Mouse (Mus musculus) ovary, postnatal 14 days (tissue): Measurements from ENCODE around the gene Tnr.

ENCODE experiments used
- DNase-seq: peaks from one replicate; pipeline ENCODE4 v3.0.0; 2022; ENCODE audit warnings: low spot score

Gene Tnr

DNA sequence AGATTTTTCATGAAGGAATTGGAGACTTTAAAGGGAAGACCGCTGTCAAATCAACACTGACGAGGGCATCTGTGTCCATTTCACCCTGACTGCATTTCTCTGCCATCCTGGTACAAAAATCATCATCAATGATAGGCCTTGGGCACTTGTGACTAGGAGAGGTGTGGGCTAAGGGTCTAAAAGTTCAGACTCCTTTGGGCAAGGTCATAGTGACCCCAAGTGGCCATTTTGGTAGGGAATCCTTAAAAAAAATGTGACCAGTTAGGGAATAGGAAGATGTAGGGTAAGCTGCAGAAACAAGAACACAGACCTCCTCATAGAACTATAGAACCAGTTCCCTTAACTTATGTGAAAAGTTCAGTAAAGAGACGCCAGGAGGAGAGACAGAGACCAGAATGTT, 355.1 kb downstream of the Tnr start:
- DNase-seq = no peak

GRCm38 (mm10) chr1:159879866-159880265, 356.3 kb downstream of the Tnr start:
- no peak for DNase-seq

- DNase-seq = no peak
Measured at GRCm38 (mm10) chr1:159885476-159885875, 361.9 kb downstream of the Tnr start.

GRCm38 (mm10) chr1:159888611-159889010, 365.0 kb downstream of the Tnr start:
- DNase-seq = no peak

DNA sequence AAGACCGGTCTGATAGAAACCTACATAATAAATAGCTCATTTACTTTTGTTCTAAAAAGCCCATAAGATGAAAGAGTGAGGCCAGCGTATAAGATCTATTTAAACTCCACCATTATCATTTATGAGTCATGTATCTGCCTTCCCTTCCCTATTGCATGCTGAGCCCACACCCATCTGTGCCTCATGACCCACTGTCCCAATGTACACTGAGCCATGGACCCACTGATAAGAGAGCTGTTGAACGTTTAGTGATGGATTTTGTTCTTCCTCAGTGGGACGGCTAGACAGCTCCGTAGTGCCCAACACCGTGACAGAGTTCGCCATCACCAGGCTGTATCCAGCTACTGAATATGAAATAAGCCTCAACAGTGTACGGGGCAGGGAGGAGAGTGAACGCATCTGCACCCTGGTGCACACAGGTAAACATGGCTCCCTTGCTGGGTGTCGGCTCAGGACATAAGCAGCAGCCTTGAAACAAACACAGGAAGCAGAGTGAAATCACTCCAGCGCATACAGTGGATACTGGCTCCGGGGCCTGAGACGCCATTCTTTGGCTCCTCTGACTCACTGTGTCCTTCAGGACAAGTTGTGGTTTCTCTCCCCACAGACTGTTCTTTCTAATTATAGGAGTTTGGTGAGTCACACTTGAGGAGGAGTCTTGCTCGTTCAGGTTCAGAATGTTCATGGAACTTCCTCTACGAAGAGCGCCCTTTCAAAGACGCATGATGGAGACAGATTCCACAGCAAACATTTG, 365.6 kb downstream of the Tnr start:
- DNase-seq = no peak

GRCm38 (mm10) chr1:159890524-159890923, 367.0 kb downstream of the Tnr start:
- DNase-seq = no peak

DNA sequence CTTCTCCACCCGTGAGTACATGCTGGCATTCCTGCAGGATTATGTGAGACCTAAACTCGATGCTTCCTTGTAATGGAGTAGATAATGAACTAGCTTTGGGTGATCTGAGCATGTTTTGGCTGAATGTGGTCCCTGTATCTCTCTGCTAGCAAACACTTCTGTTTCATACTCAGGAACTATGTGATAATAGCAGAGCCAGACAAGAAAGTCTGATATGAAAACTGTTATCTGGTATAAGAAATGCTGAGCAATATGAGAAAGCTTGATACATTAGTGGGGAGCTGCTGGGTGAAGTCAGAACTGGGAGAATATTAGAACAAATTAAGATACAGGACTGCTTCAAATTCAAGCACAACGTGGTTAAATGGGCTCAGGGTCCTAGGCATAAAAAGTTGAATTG, 371.5 kb downstream of the Tnr start:
- no peak for DNase-seq

DNA sequence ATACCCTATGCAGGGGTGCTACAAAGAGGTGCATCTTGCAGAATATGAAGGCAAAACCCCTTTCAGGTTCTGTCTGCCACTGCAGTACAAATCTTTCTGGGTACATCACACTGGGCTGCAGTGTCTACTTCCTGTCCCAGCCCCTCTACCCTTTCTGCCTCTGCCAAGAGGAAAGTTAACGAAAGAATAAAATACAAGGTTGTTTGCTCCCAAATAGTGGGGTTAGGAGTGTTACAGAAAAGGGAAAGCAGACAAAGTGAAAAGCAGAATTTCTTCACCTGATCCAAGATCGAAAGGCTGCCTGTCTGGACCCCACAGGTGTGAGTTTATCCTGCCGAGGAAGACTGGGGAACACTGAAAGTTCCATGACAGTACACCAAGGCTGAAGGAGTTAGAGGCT, 376.4 kb downstream of the Tnr start:
- DNase-seq = no peak

DNA sequence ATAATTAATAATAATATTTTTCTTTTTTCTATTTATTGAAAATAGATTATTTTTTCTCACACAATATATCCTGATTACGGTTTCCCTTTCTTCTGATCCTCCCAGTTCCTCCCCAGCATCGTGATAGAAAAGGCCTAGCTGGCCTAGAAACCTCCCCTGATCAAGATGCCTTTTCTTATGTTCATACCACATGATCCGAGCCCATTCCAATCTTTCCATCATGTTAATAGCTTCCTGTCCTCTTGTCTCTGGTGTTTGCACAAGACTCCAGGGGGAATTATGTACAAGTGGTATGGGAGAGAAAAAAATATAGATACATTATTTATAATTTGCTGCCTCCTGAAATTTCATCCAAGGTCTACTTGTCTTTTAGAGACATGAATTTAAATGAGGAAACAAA, 377.1 kb downstream of the Tnr start:
- no peak for DNase-seq

- DNase-seq = no peak
Measured at GRCm38 (mm10) chr1:159901366-159902119, 378.0 kb downstream of the Tnr start.

DNA sequence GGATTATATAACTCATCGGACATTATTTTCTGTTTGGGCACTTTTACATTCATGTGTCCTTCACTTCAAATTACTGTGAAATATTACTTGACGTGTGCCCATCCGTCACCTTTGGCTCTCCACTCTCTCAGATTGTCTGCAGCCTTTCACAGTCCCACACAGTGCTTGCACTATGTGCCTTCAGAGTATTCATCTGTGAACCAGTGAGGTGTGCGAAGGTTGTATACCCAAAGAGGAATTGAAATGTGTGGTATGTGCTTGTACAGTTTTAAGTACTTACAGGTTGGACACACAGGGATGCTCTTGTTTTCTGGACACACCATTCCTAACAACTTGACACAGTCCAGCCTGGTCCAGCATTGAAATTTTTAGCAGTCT, 378.5 kb downstream of the Tnr start:
- no peak for DNase-seq

DNA sequence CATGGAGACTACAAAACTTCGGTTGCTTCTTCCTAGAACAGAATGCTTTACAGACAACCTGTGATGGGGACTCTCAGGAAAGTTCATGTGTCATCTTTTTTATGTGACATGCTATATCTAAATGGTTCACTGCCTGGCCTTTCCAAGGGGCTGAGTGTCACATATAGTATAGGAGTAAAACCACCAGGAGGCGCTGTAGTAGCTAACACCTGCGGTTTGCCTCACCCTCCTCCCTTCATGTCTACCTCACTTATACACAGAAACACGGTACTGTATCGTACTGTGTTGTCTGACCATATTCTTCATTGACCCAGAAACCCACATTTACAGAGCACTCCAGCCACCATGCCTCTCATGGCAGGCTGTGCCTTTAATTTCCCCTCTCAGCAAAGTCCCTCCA, 387.4 kb downstream of the Tnr start:
- DNase-seq = peak; percentile 25

DNA sequence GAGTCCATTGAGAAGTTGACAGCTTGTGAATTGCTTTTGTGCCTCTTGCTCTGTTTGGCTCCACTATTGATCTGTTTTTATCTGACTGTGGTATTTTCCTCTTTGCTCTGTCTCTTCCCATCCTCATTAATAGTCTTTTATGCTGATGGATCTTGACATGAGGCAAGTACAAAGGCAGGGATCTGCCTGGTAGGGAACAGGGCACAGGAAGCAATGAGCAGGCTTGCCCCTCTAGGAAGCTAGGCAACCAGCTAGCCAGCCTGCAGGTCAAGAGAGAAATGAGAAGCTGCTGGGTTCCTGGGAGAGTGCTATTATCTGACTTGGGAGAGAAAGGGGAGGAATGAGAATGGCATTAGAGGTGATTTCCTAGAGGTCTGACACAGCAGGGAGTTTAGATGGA, 391.2 kb downstream of the Tnr start:
- DNase-seq = no peak

DNA sequence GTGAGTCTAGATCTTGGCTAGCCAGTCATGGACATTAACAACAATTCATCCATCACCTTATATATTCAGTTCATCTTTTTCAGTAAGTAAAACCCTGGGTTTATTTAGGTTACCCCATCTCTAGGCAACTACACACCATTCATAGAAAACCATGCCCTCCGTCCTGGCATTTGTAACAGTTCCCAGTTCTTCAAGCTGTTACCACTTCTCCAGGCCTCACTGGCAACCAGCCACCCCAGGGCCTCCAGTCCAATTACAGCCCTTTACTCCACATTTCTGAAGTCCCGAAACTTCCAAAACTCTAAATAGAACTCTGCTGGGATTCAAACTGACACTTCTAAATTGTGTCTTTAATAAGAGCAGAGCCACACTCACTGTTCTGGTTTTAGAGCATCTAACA, 397.0 kb downstream of the Tnr start:
- DNase-seq = no peak

GRCm38 (mm10) chr1:159923010-159923409, 399.4 kb downstream of the Tnr start:
- DNase-seq = peak; percentile 7

GRCm38 (mm10) chr1:159924105-159924504, 400.5 kb downstream of the Tnr start:
- no peak for DNase-seq

DNA sequence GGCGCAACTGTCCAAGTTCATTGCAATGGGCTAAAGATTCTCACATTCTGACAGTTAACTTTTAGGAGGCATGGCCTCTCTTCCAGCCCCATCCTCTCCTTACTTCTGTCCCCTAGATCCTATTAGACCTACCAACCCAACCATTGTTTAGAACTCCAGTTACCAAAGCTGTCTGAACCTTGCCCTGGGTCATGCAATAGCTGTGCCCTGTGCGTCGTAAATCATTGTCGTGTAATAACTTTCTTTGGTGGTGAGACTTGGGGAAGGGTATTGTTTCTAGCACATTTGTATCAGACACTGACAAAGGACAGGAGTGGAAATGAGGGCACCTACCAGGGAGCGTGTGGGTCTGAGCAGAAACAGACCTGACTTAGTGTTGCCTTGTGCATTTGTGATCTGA, 401.1 kb downstream of the Tnr start:
- no peak for DNase-seq

DNA sequence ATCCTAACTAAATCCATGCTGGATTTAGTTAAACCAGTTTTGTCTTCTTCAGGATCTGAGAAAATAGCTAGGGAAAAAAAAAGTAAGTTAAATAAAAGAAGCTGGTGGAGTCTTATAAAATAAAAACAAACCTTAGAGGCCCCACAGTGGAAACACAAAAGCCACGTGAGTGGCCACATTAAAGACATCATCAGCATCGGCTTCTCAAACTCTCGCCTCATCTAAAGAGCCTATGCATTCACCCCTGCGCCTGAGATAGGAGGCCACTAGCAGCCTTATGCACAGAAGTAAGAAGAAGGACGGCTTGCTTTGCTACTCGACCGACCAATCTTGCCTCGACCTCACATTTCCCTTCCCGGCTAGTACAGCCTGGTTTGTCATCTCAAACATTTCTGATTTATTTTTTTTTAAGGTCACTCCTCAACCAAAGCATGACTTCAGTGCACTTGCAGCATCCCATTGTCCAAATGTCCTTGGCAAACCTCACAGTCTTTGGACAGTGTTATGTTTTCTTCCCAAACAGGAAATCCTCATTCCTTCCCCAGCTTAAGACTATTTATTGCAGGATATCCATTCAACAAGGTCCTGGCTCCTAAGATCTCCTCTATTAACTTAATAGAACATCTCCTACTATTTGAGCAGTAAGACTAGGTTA, 405.2 kb downstream of the Tnr start:
- no peak for DNase-seq

DNA sequence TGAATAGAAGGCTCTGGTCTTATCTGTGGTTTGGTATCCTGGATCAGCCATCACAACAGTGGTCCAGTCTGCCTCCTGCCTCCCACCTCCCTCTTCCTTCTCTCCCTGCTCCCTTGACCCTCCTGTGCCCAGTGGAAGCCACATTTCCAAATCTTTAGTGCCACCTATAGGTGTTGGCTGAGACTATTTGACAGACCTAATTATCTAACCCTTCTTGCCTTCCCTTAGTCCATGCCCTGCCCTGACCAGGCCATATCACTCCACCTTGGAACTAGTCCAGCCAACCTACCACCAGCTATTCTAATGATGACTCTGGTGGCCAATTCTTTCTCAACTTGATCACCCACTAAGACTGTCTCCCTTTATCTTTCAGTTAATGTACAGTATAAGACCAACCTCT, 408.5 kb downstream of the Tnr start:
- DNase-seq = no peak

DNA sequence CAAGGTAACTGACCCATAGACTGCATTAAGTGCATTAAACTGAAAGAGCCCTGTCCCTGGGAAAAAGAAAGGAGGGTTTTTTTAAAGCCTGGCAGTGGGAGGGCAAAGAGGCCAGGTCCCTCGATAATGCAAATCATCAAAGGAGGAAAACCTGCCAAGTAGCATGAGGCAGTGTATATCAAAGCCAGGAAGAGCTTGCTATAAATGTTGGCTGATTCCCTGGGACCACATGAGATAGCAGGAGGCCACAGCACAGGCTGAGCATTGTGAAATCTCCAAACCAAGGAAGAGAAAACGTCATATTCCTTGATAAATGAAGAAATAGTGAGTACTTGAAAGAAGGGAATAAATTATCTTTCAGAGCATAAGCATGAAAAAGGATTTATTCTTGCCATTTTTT, 409.0 kb downstream of the Tnr start:
- no peak for DNase-seq

GRCm38 (mm10) chr1:159938449-159938848, 414.9 kb downstream of the Tnr start:
- no peak for DNase-seq

GRCm38 (mm10) chr1:159939335-159939734, 415.8 kb downstream of the Tnr start:
- DNase-seq = no peak

DNA sequence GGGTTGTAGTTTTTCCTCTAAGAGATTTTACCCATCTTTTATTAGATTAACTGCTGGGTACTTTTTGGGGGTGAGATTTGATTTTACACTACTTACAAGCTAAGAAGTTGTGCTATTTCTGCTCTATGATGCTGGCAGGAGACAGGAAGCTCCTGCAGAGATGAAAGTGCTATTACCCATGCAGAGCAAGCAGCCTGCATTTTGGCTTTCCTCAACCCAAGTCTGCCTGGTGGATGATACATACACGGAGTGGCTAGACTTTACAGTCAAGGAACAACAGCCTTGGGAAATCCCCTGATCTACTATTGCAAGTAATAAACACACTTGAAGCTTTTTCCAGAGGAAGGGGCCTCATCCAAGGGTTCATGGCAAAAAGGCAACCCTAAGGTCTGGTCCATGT, 430.0 kb downstream of the Tnr start:
- no peak for DNase-seq
